Mouse (Mus musculus) ES-Bruce4 (cell line): ENCODE results near the gene Nectin4.

Source experiments
- CTCF ChIP-seq: IDR thresholded peaks from one replicate; pipeline ENCODE4 v1.8.1; 2011; ENCODE audit warnings: low read depth, low read length
- EP300 ChIP-seq: IDR thresholded peaks from 2 replicates; pipeline ENCODE4 v1.6.1; 2011; ENCODE audit warnings: low read depth, low read length; ENCODE audit not compliant: insufficient read depth
- POLR2A ChIP-seq: IDR thresholded peaks from one replicate; pipeline ENCODE4 v1.8.1; 2011; ENCODE audit warnings: low read length; ENCODE audit not compliant: insufficient read depth

GRCm38 (mm10) chr1:171410231-171410630 lies 40.3 kb downstream of the Nectin4 start:
- no peak for TF ChIP-seq POLR2A
- TF ChIP-seq EP300 = no peak
- no peak for TF ChIP-seq CTCF
